Mouse (Mus musculus): ENCODE results near the gene Gmppa. TPM values are rescaled to one million over a fixed set of nuclear protein-coding genes. Genes with fewer than 3 reads are reported as not detected.
A peak's percentile ranks its signal among the peaks of the same experiment; 100 is the strongest.

The Gmppa gene
- polyA plus RNA-seq, 1 experiment from 2014 or later, result 84.5 TPM

- peaks cover 25% of the 10 kb centered on the region for H3K36me3 ChIP-seq (ENCODE audit: control insufficient read depth, insufficient read depth, low read length)
- no peaks in the 10 kb centered on the region for H3K27me3 ChIP-seq (ENCODE audit: control insufficient read depth, insufficient read depth, low read length)
- ATAC-seq (ENCODE audit: insufficient number of reproducible peaks, insufficient read depth, low FRiP score, low read depth), result peak; percentile 92
- H3K9me3 ChIP-seq (ENCODE audit: control insufficient read depth, low read depth, low read length), result no peaks in the 10 kb centered on the region
- H3K9ac ChIP-seq (replicated peaks; ENCODE audit: low read depth, low read length), result peak within 1 kb of the TSS; percentile 55; the same call in 1 of the 2 replicates
- peak within 1 kb of the TSS; percentile 62 for H3K4me2 ChIP-seq (replicated peaks; ENCODE audit: low read depth, low read length)
- WGBS, result under 1% methylated on average over 57 of the region's 76 CpGs
- H3K4me3 ChIP-seq (ENCODE audit: low read depth, low read length), result peak within 1 kb of the TSS; percentile 77
- H3K27ac ChIP-seq (ENCODE audit: low read length), result peak within 1 kb of the TSS; percentile 63; the same call in 1 of the 2 replicates
- peaks cover 16% of the 10 kb centered on the region for H3K4me1 ChIP-seq (ENCODE audit: control insufficient read depth, insufficient read depth, low read length)
These were observed 43.3 kb downstream of the Gmppa start, which contains the start of the genes Chpf and Tmem198 for GRCm38 (mm10) chr1:75478916-75479634. Gene Chpf, minus strand, starts transcription at chr1:75479307. Gene Tmem198, plus strand, starts transcription at chr1:75479532.

- Histone ChIP-seq H3K4me1 (ENCODE audit: control insufficient read depth, insufficient read depth, low read length) (peaks cover 16% of the 10 kb centered on the region), H3K9me3 (ENCODE audit: control insufficient read depth, low read depth, low read length) (no peaks in the 10 kb centered on the region), H3K27me3 (ENCODE audit: control insufficient read depth, insufficient read depth, low read length) (0 out of 2 replicates have a peak, but pooled peaks cover 3% of the 10 kb centered on the region), H3K27ac (ENCODE audit: low read length) (no peak overlapping the region), H3K36me3 (ENCODE audit: control insufficient read depth, insufficient read depth, low read length) (peaks cover 21% of the 10 kb centered on the region), H3K4me2 (replicated peaks; ENCODE audit: low read depth, low read length) (peak overlapping the region; percentile 62), H3K4me3 (ENCODE audit: low read depth, low read length) (peak overlapping the region; percentile 77), H3K9ac (replicated peaks; ENCODE audit: low read depth, low read length) (no peak overlapping the region)
- peak; percentile 24 for ATAC-seq (ENCODE audit: insufficient number of reproducible peaks, insufficient read depth, low FRiP score, low read depth)
- WGBS, result 1% methylated on average over 21 of the region's 24 CpGs
These were observed 43.9 kb downstream of the Gmppa start for GRCm38 (mm10) chr1:75479635-75479989.

- Histone ChIP-seq H3K4me2 (replicated peaks; ENCODE audit: low read depth, low read length) (peak overlapping the region; percentile 62), H3K4me1 (ENCODE audit: control insufficient read depth, insufficient read depth, low read length) (peaks cover 16% of the 10 kb centered on the region), H3K9me3 (ENCODE audit: control insufficient read depth, low read depth, low read length) (no peaks in the 10 kb centered on the region), H3K9ac (replicated peaks; ENCODE audit: low read depth, low read length) (no peak overlapping the region), H3K27ac (ENCODE audit: low read length) (no peak overlapping the region), H3K36me3 (ENCODE audit: control insufficient read depth, insufficient read depth, low read length) (peaks cover 17% of the 10 kb centered on the region), H3K27me3 (ENCODE audit: control insufficient read depth, insufficient read depth, low read length) (0 out of 2 replicates have a peak, but pooled peaks cover 3% of the 10 kb centered on the region), H3K4me3 (ENCODE audit: low read depth, low read length) (peak overlapping the region; percentile 77)
- no peak for ATAC-seq (ENCODE audit: insufficient number of reproducible peaks, insufficient read depth, low FRiP score, low read depth)
- WGBS, result 24% methylated on average over 13 of the region's 13 CpGs
These were observed 44.3 kb downstream of the Gmppa start for GRCm38 (mm10) chr1:75480036-75480435.

DNA sequence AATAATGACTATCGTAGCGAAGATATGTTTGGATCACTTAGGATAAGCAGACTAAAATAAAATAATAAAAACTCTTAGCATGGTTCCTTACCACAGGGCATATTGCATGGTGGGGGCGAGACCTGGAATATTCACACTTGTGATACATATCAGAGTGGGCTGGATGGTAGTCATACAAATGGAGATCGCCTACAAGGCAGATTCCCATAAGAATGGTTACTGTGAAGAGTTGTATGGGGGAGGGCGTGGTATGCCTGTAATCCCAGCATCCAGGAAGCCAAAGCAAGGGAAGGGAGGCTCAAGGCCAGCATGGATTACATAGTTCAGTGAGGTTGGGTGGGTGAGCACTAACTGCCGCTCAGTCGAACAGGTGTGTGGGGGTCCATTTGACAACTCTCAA, 45.0 kb downstream of the Gmppa start:
- Histone ChIP-seq H3K4me2 (replicated peaks; ENCODE audit: low read depth, low read length) (no peak overlapping the region), H3K4me3 (ENCODE audit: low read depth, low read length) (no peak overlapping the region), H3K27ac (ENCODE audit: low read length) (no peak overlapping the region), H3K4me1 (ENCODE audit: control insufficient read depth, insufficient read depth, low read length) (peaks cover 16% of the 10 kb centered on the region), H3K27me3 (ENCODE audit: control insufficient read depth, insufficient read depth, low read length) (peaks cover 7% of the 10 kb centered on the region; the same call in 1 of the 2 replicates), H3K9ac (replicated peaks; ENCODE audit: low read depth, low read length) (no peak overlapping the region), H3K9me3 (ENCODE audit: control insufficient read depth, low read depth, low read length) (no peaks in the 10 kb centered on the region), H3K36me3 (ENCODE audit: control insufficient read depth, insufficient read depth, low read length) (peaks cover 10% of the 10 kb centered on the region; the same call in 1 of the 2 replicates)
- ATAC-seq (ENCODE audit: insufficient number of reproducible peaks, insufficient read depth, low FRiP score, low read depth), result no peak
- WGBS, result 86% methylated on average over 7 of the region's 7 CpGs

DNA sequence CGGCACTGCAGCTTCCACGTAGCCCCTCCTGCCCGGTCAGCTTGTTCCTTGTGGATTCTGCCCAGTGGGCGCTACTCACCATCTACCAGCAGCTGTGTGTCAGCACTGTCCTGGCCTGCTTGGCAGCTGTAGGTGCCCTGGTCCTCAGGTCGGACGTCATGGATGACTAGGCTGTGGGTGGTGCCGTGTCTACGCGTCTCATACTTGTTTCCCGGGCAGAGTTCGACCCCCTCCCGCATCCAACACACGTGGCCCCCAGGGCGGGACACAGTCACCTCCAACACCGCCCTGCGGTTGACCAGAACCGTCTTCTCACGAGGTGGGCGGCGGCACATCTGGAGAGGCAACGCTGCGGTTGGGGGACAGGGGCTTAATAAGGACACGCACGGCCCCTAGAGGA, 50.8 kb downstream of the Gmppa start:
- peaks cover 4% of the 10 kb centered on the region; the same call in 1 of the 2 replicates for H3K4me1 ChIP-seq (ENCODE audit: control insufficient read depth, insufficient read depth, low read length)
- H3K4me2 ChIP-seq (replicated peaks; ENCODE audit: low read depth, low read length), result peak overlapping the region; percentile 82; the same call in 1 of the 2 replicates
- ATAC-seq (ENCODE audit: insufficient number of reproducible peaks, insufficient read depth, low FRiP score, low read depth), result no peak
- peaks cover 15% of the 10 kb centered on the region for H3K27me3 ChIP-seq (ENCODE audit: control insufficient read depth, insufficient read depth, low read length)
- H3K4me3 ChIP-seq (ENCODE audit: low read depth, low read length), result no peak overlapping the region
- no peak overlapping the region for H3K27ac ChIP-seq (ENCODE audit: low read length)
- 11% methylated on average over 24 of the region's 24 CpGs for WGBS
- H3K36me3 ChIP-seq (ENCODE audit: control insufficient read depth, insufficient read depth, low read length), result peaks cover 12% of the 10 kb centered on the region; the same call in 1 of the 2 replicates
- H3K9ac ChIP-seq (replicated peaks; ENCODE audit: low read depth, low read length), result no peak overlapping the region
- H3K9me3 ChIP-seq (ENCODE audit: control insufficient read depth, low read depth, low read length), result no peaks in the 10 kb centered on the region

GRCm38 (mm10) chr1:75487040-75487404, 51.3 kb downstream of the Gmppa start:
- no peak; the same call in 1 of the 2 replicates for ATAC-seq (ENCODE audit: insufficient number of reproducible peaks, insufficient read depth, low FRiP score, low read depth)
- no peak overlapping the region for H3K9ac ChIP-seq (replicated peaks; ENCODE audit: low read depth, low read length)
- WGBS, result 2% methylated on average over 13 of the region's 13 CpGs
- H3K4me3 ChIP-seq (ENCODE audit: low read depth, low read length), result peak overlapping the region; percentile 46
- H3K36me3 ChIP-seq (ENCODE audit: control insufficient read depth, insufficient read depth, low read length), result peaks cover 17% of the 10 kb centered on the region; the same call in 1 of the 2 replicates
- no peaks in the 10 kb centered on the region for H3K9me3 ChIP-seq (ENCODE audit: control insufficient read depth, low read depth, low read length)
- no peak overlapping the region for H3K27ac ChIP-seq (ENCODE audit: low read length)
- peaks cover 15% of the 10 kb centered on the region for H3K27me3 ChIP-seq (ENCODE audit: control insufficient read depth, insufficient read depth, low read length)
- peaks cover 4% of the 10 kb centered on the region; the same call in 1 of the 2 replicates for H3K4me1 ChIP-seq (ENCODE audit: control insufficient read depth, insufficient read depth, low read length)
- peak overlapping the region; percentile 82 for H3K4me2 ChIP-seq (replicated peaks; ENCODE audit: low read depth, low read length)

- H3K9ac ChIP-seq (replicated peaks; ENCODE audit: low read depth, low read length), result no peak overlapping the region
- H3K27me3 ChIP-seq (ENCODE audit: control insufficient read depth, insufficient read depth, low read length), result peaks cover 15% of the 10 kb centered on the region
- H3K27ac ChIP-seq (ENCODE audit: low read length), result no peak overlapping the region
- H3K36me3 ChIP-seq (ENCODE audit: control insufficient read depth, insufficient read depth, low read length), result peaks cover 23% of the 10 kb centered on the region; the same call in 1 of the 2 replicates
- peak; percentile 66 for ATAC-seq (ENCODE audit: insufficient number of reproducible peaks, insufficient read depth, low FRiP score, low read depth)
- H3K4me2 ChIP-seq (replicated peaks; ENCODE audit: low read depth, low read length), result peak overlapping the region; percentile 82
- H3K9me3 ChIP-seq (ENCODE audit: control insufficient read depth, low read depth, low read length), result no peaks in the 10 kb centered on the region
- peak overlapping the region; percentile 46 for H3K4me3 ChIP-seq (ENCODE audit: low read depth, low read length)
- peaks cover 4% of the 10 kb centered on the region; the same call in 1 of the 2 replicates for H3K4me1 ChIP-seq (ENCODE audit: control insufficient read depth, insufficient read depth, low read length)
- under 1% methylated on average over 62 of the region's 62 CpGs for WGBS
These were observed 51.9 kb downstream of the Gmppa start for GRCm38 (mm10) chr1:75487405-75488161.

DNA sequence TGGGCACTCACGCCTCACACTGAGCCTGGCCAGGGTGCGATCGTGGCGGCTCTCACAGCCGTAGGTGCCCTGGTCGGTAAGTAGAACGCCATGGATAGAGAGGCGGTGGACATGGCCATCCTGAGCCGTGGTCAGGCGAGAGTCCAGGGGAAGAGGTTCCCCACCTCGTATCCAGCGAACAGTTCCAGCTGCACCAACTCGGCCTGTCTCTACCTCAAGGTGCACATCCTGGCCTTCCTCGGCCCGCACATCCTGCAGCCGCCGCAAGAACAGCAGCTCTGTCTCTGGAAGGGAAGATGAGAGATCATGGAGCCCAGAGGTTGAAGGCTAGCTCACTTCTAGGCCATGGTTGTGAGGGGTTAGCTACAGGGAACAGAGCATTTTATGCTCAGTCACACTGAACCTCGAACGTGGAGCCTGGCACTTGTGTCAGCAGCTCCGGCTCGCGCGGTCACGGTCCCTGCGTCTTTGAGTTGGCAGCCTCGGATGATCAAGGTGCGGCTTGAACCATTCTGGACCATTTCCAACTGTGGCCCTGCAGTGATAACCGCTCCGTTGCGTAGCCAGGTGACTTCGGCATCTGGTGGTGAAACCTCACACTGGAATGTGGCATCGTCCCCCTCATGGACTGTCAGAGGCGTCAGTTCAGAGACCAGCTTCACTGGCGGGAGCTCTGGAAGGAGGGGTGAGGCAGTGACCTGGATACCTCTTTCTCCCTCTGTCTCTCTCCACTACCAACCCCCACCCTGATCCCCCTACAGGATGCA, 55.2 kb downstream of the Gmppa start:
- 86% methylated on average over 34 of the region's 34 CpGs for WGBS

More for the DNA sequence above, 55.2 kb downstream of the Gmppa start:
- Histone ChIP-seq H3K36me3 (ENCODE audit: control insufficient read depth, insufficient read depth, low read length) (peaks cover 30% of the 10 kb centered on the region), H3K9me3 (ENCODE audit: control insufficient read depth, low read depth, low read length) (no peaks in the 10 kb centered on the region), H3K27ac (ENCODE audit: low read length) (no peak overlapping the region), H3K9ac (replicated peaks; ENCODE audit: low read depth, low read length) (no peak overlapping the region), H3K4me1 (ENCODE audit: control insufficient read depth, insufficient read depth, low read length) (peaks cover 4% of the 10 kb centered on the region; the same call in 1 of the 2 replicates), H3K27me3 (ENCODE audit: control insufficient read depth, insufficient read depth, low read length) (peaks cover 5% of the 10 kb centered on the region; the same call in 1 of the 2 replicates), H3K4me2 (replicated peaks; ENCODE audit: low read depth, low read length) (no peak overlapping the region), H3K4me3 (ENCODE audit: low read depth, low read length) (no peak overlapping the region)
- no peak for ATAC-seq (ENCODE audit: insufficient number of reproducible peaks, insufficient read depth, low FRiP score, low read depth)

Data from stomach, embryonic 14.5 days (tissue).